Mouse (Mus musculus) cerebellum, postnatal 36 days (tissue): ENCODE results near the gene Pitpnm1.

Source experiments
- DNase-seq, 2 experiments: peaks; one replicate each; pipeline ENCODE4 v3.0.0; 2021 to 2022; ENCODE audit warnings: mixed read lengths in 2 of 2

Pitpnm1 gene

DNA sequence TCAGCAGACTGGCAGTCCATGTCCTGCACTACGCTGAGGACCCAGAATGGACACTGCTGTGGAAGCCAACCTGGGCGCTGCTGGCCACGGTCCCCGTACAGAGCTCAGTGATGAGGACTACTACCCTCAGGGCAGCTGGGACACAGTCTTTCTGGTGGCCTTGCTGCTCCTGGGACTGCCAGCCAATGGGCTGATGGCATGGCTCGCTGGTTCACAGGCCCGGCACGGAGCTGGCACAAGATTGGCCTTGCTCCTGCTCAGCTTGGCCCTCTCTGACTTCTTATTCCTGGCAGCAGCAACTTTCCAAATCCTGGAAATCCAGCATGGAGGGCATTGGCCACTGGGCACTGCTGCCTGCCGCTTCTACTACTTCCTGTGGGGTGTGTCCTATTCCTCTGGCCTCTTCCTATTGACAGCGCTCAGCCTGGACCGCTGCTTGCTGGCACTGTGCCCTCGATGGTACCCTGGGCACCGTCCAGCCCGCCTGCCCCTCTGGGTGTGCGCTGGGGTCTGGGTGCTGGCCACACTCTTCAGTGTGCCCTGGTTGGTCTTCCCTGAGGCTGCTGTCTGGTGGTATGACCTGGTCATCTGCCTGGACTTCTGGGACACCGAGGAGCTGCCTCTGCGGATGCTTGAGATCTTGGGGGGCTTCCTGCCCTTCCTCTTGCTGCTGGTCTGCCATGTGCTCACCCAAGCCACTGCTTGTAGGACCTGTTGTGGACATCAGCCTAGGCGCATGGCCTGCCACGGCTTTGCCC lies 42.8 kb downstream of the Pitpnm1 start:
- no peak for DNase-seq

DNA sequence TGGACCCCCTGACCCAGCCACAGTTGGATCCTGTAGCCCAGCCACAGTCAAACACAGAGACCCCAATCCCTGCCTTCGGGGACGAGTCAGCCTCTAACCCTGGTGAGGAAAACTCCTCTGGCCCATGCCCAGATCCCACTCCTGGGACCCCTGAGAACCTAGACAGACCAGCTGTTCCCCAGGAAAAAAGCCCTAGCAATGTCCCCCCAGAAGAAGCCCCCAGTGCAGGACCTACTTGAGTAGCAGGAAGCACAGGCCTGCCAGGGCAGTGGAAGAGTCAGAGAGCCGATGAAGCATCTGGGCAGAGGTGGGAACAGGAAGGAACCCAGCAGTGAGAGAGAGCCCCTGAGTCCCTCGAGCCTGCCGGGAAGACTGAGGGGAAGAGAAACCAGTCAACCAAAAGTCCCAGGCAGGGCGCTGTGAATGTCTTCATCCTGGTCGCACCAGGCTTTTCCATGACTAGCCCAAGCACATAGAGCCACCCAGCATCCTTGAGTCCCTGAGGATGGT lies 44.0 kb downstream of the Pitpnm1 start, which contains the start of gene Cabp4:
Gene Cabp4, minus strand, starts transcription at position 275 of the 510 bp plus-strand sequence.
- DNase-seq = no peak

GRCm38 (mm10) chr19:4144550-4145498 lies 45.0 kb downstream of the Pitpnm1 start:
- DNase-seq = no peak

GRCm38 (mm10) chr19:4145936-4146335 lies 46.1 kb downstream of the Pitpnm1 start:
- no peak for DNase-seq

DNA sequence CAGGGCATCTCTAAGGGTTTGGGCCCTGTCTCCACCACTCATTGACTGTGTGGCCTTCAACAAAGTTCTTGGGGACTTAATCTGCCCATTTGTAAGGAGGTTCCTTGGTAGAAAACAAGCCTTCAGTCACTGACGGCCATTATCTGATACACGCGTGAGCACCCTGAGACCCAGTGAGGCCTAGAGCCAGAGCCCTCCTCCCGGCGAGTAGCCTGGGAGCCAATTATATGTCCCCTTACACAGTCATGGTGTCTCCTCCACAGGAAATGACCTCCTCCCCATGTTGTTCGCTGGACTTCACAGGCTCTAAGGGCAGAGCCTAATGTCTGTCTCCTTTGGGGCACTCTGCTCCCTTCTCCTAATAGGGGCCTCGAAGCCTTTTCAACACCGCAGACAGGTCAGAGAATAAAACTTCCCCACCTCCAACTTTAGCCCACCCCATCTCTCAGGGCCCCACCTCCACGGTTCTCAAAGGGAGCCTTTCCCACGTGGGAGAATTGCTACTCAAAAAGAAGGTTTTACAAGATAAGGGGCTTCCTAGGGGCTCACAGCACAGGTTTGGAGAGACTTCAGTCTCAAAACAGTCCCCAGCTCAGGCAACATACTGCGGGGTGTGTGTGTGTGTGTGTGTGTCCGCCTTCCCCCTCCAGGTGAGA lies 46.7 kb downstream of the Pitpnm1 start:
- no peak for DNase-seq

DNA sequence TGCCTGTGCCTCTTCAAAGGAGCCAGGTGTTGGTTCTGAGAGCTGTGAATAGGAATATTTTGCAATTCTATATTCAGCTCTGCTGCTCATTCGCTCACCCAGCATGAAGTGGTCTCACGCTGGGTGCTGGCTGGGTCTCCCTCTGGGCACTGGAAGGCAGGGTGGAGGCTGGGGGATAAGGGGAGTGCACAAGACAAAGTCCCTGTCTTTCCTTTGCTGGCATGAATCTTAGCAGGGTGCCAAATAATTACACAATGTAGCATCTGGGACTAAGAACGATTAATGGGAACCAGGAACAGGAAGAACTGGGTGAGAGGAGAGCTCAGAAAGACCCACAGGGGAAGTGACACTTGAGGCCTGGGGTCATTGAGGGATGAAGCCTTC lies 47.2 kb downstream of the Pitpnm1 start:
- DNase-seq = no peak

GRCm38 (mm10) chr19:4147782-4148490 lies 48.1 kb downstream of the Pitpnm1 start:
- no peak for DNase-seq

GRCm38 (mm10) chr19:4148491-4148806 lies 48.7 kb downstream of the Pitpnm1 start, which contains the start of gene Coro1b:
Gene Coro1b (plus strand): TSS chr19:4148619.
- peak; percentile 95 to 97 for DNase-seq

- DNase-seq = no peak
These were observed 49.0 kb downstream of the Pitpnm1 start for GRCm38 (mm10) chr19:4148819-4149218.

DNA sequence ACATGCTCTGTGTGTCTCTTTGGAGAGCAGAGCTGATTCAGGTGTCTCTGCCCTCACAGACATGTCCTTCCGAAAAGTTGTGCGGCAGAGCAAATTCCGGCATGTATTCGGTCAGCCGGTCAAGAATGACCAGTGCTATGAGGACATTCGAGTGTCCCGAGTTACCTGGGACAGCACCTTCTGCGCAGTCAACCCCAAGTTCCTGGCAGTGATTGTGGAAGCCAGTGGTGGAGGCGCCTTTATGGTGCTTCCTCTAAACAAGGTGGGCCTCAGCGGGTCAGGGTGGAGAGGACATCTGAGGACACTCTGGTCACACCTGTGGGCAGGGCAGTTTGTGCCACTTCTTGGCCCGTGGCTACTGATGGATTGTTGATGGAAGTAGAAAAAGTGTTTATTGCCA lies 49.5 kb downstream of the Pitpnm1 start:
- DNase-seq = no peak

- DNase-seq = no peak
These were observed 50.1 kb downstream of the Pitpnm1 start for GRCm38 (mm10) chr19:4149764-4150461.

- DNase-seq = no peak
These were observed 51.0 kb downstream of the Pitpnm1 start for GRCm38 (mm10) chr19:4150567-4151487.

GRCm38 (mm10) chr19:4151488-4151860 lies 51.7 kb downstream of the Pitpnm1 start:
- no peak for DNase-seq

DNA sequence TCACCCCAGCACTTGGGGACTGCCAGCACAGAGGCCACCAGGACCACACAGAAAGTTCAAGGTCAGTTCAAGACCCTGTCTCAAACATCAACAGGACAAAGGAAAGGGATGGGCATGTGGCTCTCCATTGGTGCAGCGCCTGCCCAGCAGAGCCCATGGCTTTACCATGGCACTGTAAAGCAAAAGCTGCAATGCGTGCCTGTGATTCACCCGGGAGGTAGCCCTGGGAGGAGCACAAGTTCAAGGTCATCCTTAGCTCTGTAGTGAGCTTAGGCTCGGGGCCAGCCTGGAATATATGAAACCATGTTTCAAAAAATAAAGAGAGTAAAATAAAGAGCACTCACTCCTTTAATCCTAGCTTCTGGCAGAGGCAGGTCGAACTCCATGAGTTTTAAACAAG lies 52.1 kb downstream of the Pitpnm1 start:
- DNase-seq = no peak

DNA sequence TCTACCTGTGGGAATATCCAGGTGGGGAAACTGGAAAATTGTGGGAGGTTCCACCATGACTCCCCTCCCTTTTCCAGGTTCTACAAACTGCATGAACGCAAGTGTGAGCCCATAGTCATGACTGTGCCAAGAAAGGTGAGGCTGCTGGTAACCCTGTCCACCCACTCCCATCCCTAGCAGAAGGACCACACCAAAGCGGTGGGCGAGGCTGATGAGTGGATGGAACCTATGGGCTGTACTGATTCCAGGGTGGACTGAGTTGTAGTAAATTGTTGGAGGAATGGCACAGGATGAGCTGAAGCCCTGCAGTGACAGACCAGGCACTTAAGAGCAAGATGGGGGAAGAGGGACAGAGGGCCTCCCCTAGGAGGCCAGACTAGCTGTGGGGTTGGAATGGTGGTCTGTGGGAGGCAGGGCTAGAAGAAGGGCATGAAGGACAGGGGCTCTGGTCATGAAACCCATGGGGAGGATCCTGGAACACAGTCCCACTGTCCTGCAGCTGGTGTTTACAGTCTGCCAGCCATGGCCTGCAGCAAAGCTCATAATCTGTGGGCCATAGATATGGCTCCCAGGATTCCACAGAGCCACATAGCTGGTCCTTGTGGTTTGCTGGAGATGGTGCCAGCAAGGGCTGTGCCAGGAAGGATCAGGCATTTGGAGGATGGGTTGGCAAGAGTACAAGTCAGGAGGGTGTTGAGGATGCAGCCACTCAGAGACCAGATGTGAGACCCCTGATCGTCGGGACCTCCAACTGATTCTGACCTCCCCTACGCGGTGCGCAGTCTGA lies 52.8 kb downstream of the Pitpnm1 start:
- DNase-seq = no peak

- peak; percentile 73 for DNase-seq
These were observed 53.4 kb downstream of the Pitpnm1 start, which contains the start of gene Ptprcap for GRCm38 (mm10) chr19:4153232-4153654. Gene Ptprcap (plus strand): TSS chr19:4153604.

- no peak for DNase-seq
These were observed 54.8 kb downstream of the Pitpnm1 start for GRCm38 (mm10) chr19:4154437-4155222.

- no peak for DNase-seq
These were observed 55.6 kb downstream of the Pitpnm1 start for GRCm38 (mm10) chr19:4155223-4156072.
